Mouse (Mus musculus) liver, embryonic 11.5 days (tissue): Measurements from ENCODE around the gene Grifin. TPM values are rescaled to one million over a fixed set of nuclear protein-coding genes. Genes with fewer than 3 reads are reported as not detected.

ENCODE experiments used
- ATAC-seq: fragments of 200-750 bp; cut with Nextera tagmentation; replicated peaks from 2 replicates; pipeline ENCODE4 v1.8.0; 2017; ENCODE audit warnings: moderate number of reproducible peaks, mild to moderate bottlenecking, moderate TSS enrichment, moderate library complexity; ENCODE audit not compliant: low FRiP score
- DNase-seq: peaks from one replicate; pipeline ENCODE4 v3.0.0-alpha.2; 2017; ENCODE audit warnings: low spot score
- H3K27ac ChIP-seq: fragments of 300-500 bp; sonication (generic); 2 replicates; pipeline ENCODE4 v1.5.1; 2014; ENCODE audit warnings: mild to moderate bottlenecking, low read depth, low read length, control low read depth
- H3K27me3 ChIP-seq: fragments of 300-500 bp; sonication (generic); replicated peaks from 2 replicates; pipeline ENCODE4 v1.6.1; 2014; ENCODE audit warnings: low read length, mixed read lengths; ENCODE audit not compliant: control insufficient read depth, insufficient read depth
- H3K36me3 ChIP-seq: fragments of 300-500 bp; sonication (generic); 2 replicates; pipeline ENCODE4 v1.6.1; 2014; ENCODE audit warnings: mild to moderate bottlenecking, low read length, moderate library complexity, mixed read lengths; ENCODE audit not compliant: control insufficient read depth, insufficient read depth
- H3K4me1 ChIP-seq: fragments of 300-500 bp; sonication (generic); replicated peaks from 2 replicates; pipeline ENCODE4 v1.6.1; 2014; ENCODE audit warnings: low read length, mixed read lengths; ENCODE audit not compliant: control insufficient read depth, insufficient read depth
- H3K4me2 ChIP-seq: fragments of 300-500 bp; sonication (generic); 2 replicates; pipeline ENCODE4 v1.6.1; 2014; ENCODE audit warnings: mild to moderate bottlenecking, control low read depth, moderate library complexity
- H3K4me3 ChIP-seq: fragments of 300-500 bp; sonication (generic); 2 replicates; pipeline ENCODE4 v1.5.1; 2014; ENCODE audit warnings: low read depth, low read length, control low read depth
- H3K9ac ChIP-seq: fragments of 300-500 bp; sonication (generic); 2 replicates; pipeline ENCODE4 v1.6.1; 2014; ENCODE audit warnings: low read depth, low read length, control low read depth
- H3K9me3 ChIP-seq: fragments of 300-500 bp; sonication (generic); 2 replicates; pipeline ENCODE4 v1.6.1; 2016; ENCODE audit warnings: low read length, inconsistent platforms, mixed read lengths; ENCODE audit not compliant: control insufficient read depth
- WGBS: fragments of 180-500 bp; shearing (Covaris S2); extraction: QIAGEN DNeasy Blood & Tissue Kit; methylation state at CpG from one replicate; pipeline ENCODE4 v1.1.7; 2014; 5-methylcytosine and 5-hydroxymethylcytosine counted together
- polyA plus RNA-seq: library from polyadenylated mRNA; unstranded; fragments of >200 nt; fragmentation: Nextera tagmentation; extraction: Ambion mirVana; gene quantifications from 2 replicates; pipeline ENCODE4 v1.2.1, GENCODE M21; 2014

Gene Grifin
- polyA plus RNA-seq, 1 experiment from 2014 or later = 1.8 TPM

DNA sequence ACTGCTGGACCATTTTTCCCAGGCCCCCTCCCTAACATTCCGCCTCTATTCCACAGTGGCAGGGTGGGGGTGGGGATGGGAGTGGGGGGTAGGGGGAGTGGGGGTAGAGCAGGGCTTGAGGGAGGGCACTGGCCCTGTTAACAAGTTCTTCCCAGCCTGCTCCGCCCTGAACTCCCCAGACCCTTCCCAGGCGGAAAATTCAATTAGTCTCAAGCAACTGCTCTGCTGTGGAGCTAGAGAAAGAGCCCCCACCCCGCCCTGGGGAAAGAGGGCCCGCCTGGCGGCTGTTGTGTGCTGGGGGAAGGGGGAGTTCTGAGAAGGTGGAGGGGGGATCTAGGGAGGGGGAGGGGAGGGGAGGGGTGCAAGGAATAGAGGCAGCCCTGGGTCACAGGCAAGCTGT, 14.9 kb upstream of the Grifin start:
- DNase-seq (no peak), ATAC-seq (no peak)
- 54% methylated on average over 6 of the region's 6 CpGs for WGBS
- peaks cover 5% of the 10 kb centered on the region; the same call in 1 of the 2 replicates for H3K27me3 ChIP-seq
- no peak overlapping the region for H3K9ac ChIP-seq
- H3K4me3 ChIP-seq = no peak overlapping the region
- 0 out of 2 replicates have a peak, but pooled peaks cover 2% of the 10 kb centered on the region for H3K4me1 ChIP-seq
- H3K9me3 ChIP-seq = no peaks in the 10 kb centered on the region
- no peaks in the 10 kb centered on the region for H3K36me3 ChIP-seq
- no peak overlapping the region for H3K4me2 ChIP-seq
- H3K27ac ChIP-seq = no peak overlapping the region

DNA sequence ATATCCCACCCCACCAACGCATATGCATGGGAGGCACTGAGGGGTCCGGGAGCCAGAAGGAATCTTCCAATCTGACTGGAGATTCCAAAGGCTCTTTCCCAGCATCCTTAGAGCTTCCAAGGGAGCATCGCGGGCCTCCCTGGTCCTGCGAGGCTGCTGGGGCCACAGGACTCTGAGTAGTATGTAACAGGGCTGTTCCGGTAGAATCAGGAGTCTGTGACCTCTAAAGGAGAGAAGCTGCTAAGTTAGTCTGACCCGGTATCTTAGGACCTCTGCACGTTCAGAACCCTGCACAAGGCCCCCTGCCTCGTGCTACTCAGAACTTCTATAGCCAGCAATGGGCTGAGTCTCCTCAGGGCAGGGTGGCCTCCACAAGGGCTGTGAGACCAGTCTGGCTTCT, 14.3 kb upstream of the Grifin start:
- WGBS = 63% methylated on average over 9 of the region's 9 CpGs
- DNase-seq (no peak), ATAC-seq (no peak)
- Histone ChIP-seq H3K9ac (no peak overlapping the region), H3K4me2 (no peak overlapping the region), H3K9me3 (no peaks in the 10 kb centered on the region), H3K4me3 (no peak overlapping the region), H3K27me3 (peaks cover 5% of the 10 kb centered on the region; the same call in 1 of the 2 replicates), H3K36me3 (no peaks in the 10 kb centered on the region), H3K27ac (no peak overlapping the region), H3K4me1 (0 out of 2 replicates have a peak, but pooled peaks cover 2% of the 10 kb centered on the region)

DNA sequence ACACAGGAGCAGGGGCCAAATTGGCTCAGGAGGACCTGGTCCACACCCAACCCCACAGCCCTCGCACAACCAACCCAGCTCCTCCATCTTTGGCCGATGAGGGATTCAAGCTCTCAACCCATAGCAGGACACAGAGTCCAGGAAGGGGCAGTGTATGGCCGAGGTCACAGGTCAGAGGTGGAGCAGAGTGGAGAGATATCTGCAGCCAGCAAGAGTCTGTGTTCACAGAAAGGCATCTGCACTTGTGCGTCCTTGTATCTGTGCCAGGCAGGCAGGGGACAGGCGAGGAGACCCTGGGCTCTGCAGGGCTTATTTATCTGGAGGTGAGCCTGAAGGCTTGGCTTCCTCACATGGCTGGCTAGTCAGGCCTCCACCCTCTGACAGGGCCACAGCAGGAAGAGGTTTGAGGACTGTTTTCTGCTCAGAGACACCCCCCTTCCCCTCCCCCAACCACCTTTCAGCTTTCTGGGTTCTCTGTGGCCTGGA, 10.6 kb upstream of the Grifin start:
- H3K4me2 ChIP-seq = no peak overlapping the region
- no peak for DNase-seq
- H3K36me3 ChIP-seq = no peaks in the 10 kb centered on the region
- H3K27ac ChIP-seq = no peak overlapping the region
- ATAC-seq = 0 out of 2 replicates have a peak, but pooled peaks have one; percentile 18
- H3K27me3 ChIP-seq = 0 out of 2 replicates have a peak, but pooled peaks cover 2% of the 10 kb centered on the region
- H3K9ac ChIP-seq = no peak overlapping the region
- H3K4me3 ChIP-seq = no peak overlapping the region
- no peaks in the 10 kb centered on the region for H3K9me3 ChIP-seq
- 0 out of 2 replicates have a peak, but pooled peaks cover 2% of the 10 kb centered on the region for H3K4me1 ChIP-seq
- 47% methylated on average over 5 of the region's 5 CpGs for WGBS

DNA sequence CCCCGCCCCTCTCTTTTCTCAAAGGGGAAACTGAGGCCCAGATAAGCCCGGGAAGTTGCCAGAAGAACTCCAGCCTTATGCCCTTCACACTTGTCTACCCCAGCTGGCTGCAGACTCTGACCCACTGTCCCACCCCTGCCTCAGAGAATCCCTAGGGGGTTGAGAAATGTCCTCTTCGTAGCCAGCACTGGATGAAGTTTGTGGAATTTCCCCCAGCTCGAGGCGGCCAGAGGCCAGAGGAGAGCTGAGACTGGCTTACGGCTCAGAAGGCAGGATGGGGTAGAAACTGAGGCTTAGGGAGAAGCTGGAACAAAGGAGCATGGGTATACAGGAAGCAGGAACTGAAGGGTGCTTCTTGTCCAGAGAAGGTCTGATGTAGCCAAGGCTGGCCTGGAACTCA, 7.7 kb upstream of the Grifin start:
- no peaks in the 10 kb centered on the region for H3K27me3 ChIP-seq
- DNase-seq (no peak), ATAC-seq (no peak)
- H3K27ac ChIP-seq = no peak overlapping the region
- no peak overlapping the region for H3K4me3 ChIP-seq
- peaks cover 6% of the 10 kb centered on the region for H3K4me1 ChIP-seq
- no peak overlapping the region for H3K4me2 ChIP-seq
- no peaks in the 10 kb centered on the region for H3K9me3 ChIP-seq
- no peak overlapping the region for H3K9ac ChIP-seq
- 79% methylated on average over 6 of the region's 6 CpGs for WGBS
- H3K36me3 ChIP-seq = no peaks in the 10 kb centered on the region

DNA sequence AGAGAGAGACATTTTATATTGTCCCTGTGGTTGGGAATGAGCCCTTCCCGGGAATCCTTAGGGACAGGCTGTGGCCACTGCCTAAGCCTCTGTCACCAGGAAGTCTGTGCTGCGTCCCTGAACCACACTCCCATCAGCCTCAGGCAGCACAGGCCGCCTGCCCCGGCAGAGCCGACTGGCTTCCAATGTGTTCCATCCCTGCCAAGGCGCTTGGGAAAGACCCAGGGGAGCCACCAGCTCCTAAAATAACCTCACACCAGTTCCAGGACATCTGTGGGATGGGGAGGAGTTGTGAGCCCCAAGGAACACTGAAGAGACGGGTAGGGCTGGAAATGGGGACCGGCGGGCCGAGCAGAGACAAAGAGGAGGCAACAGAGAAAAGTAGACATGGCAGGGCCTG, 6.8 kb upstream of the Grifin start:
- H3K27me3 ChIP-seq = no peaks in the 10 kb centered on the region
- no peak overlapping the region for H3K9ac ChIP-seq
- ATAC-seq = no peak
- WGBS = 72% methylated on average over 10 of the region's 10 CpGs
- no peak overlapping the region for H3K27ac ChIP-seq
- H3K36me3 ChIP-seq = no peaks in the 10 kb centered on the region
- no peak for DNase-seq
- peaks cover 10% of the 10 kb centered on the region for H3K4me1 ChIP-seq
- no peaks in the 10 kb centered on the region for H3K9me3 ChIP-seq
- H3K4me3 ChIP-seq = no peak overlapping the region
- H3K4me2 ChIP-seq = no peak overlapping the region

DNA sequence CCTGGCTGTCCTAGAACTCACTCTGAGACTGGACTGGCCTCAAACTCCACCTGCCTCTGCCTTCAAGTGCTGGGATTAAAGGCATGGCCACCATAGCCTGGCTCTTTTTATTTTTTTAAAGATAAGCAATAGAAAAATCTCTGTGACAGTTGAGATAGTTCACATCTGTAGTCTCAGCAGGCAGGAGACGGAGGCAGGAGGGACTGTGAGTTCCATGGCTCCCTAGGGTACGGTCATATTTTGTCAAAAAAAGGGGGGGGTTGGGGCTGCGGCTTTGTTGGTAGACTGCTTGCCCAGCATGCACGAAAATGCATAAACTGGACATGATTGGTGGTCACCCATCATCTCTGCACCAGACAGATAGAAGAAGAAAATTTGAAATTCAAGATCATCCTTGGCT, 6.3 kb upstream of the Grifin start:
- WGBS = 75% methylated on average over 4 of the region's 4 CpGs
- Histone ChIP-seq H3K27me3 (no peaks in the 10 kb centered on the region), H3K4me3 (no peak overlapping the region), H3K27ac (no peak overlapping the region), H3K4me2 (no peak overlapping the region), H3K36me3 (no peaks in the 10 kb centered on the region), H3K9ac (no peak overlapping the region), H3K9me3 (no peaks in the 10 kb centered on the region), H3K4me1 (peaks cover 13% of the 10 kb centered on the region)
- DNase-seq (no peak), ATAC-seq (no peak)

DNA sequence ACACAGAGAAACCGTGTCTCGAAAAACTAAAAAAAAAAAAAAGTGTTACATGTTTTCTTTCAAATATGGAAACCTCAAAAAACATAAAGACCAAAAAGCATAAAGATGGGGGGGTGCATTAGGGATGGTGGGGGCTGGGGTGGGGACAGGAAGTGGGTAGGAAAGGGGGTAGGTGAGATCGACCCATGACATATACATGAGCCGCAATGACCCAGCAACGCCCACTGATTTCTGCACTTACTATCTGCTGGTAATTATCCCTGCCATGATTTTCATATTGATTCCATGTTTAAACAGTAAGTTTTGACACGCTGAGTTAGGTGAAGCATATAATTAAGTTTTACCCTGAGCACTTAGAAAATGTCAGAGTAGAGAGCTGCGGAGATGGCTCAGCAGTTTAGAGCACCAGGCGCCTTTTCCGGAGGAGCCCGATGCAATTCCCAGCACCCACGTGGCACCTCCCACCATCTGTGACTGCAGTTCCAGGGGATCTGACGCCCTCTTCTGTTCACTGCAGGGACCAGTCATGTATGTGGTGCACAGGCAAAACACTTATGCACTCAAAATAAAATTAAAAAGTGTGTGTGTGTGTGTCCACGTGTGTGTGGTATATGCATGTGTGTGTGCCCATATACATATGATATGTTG, 5.5 kb upstream of the Grifin start:
- H3K36me3 ChIP-seq = no peaks in the 10 kb centered on the region
- H3K27ac ChIP-seq = no peak overlapping the region
- 87% methylated on average over 13 of the region's 13 CpGs for WGBS
- H3K4me3 ChIP-seq = no peak overlapping the region
- no peak for ATAC-seq
- H3K9me3 ChIP-seq = no peaks in the 10 kb centered on the region
- peaks cover 18% of the 10 kb centered on the region for H3K4me1 ChIP-seq
- no peaks in the 10 kb centered on the region for H3K27me3 ChIP-seq
- H3K9ac ChIP-seq = no peak overlapping the region
- DNase-seq = no peak
- H3K4me2 ChIP-seq = no peak overlapping the region

DNA sequence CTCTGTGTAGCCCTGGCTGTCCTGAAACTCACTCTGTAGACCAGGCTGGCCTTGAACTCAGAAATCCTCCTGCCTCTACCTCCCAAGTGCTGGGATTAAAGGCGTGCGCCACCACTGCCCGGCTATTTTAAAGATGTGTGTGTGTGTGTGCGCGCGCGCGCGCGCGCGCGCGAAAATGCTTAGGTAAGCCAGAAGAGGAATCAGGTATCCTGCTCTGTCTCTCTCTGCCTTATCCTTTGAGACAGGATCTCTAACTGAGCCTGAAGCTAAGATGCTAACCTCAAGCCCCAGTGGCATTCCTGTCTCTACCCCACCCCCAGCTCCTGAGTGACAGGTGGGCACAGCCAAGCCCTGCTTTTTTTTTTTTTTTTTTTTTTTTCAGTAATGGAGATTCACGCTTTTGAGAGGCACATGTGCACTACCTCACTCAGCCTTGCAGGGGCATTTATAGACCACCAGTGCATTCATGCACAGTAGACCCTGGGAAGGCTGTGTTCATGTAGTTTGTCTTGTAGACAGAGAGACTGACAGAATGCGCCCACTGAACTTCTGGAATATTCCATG, 4.2 kb upstream of the Grifin start:
- H3K27ac ChIP-seq = no peak overlapping the region
- no peaks in the 10 kb centered on the region for H3K36me3 ChIP-seq
- DNase-seq = no peak
- no peaks in the 10 kb centered on the region for H3K9me3 ChIP-seq
- H3K4me2 ChIP-seq = no peak overlapping the region
- peaks cover 31% of the 10 kb centered on the region for H3K4me1 ChIP-seq
- 69% methylated on average over 16 of the region's 16 CpGs for WGBS
- H3K27me3 ChIP-seq = no peaks in the 10 kb centered on the region
- no peak overlapping the region for H3K9ac ChIP-seq
- no peak overlapping the region for H3K4me3 ChIP-seq
- no peak for ATAC-seq
